Mouse (Mus musculus): Measurements from ENCODE around the gene Scpep1.

Scpep1 gene

GRCm38 (mm10) chr11:88970202-88970732 is 15.0 kb upstream of the Scpep1 start, which contains the start of gene Coil:
Gene Coil, plus strand, starts transcription at chr11:88970252.
- DNase-seq = no peak

- DNase-seq = no peak
Measured at GRCm38 (mm10) chr11:88966881-88967361, 11.7 kb upstream of the Scpep1 start, which contains the start of gene Elobl. Gene Elobl, minus strand, starts transcription at chr11:88966931.

- no peak for DNase-seq
Measured at GRCm38 (mm10) chr11:88958851-88959250, 3.6 kb upstream of the Scpep1 start.

GRCm38 (mm10) chr11:88954803-88955202 is 462 bp downstream of the Scpep1 start:
- no peak for DNase-seq

GRCm38 (mm10) chr11:88953582-88953981 is 1.7 kb downstream of the Scpep1 start:
- no peak for DNase-seq

- no peak for DNase-seq
Measured at GRCm38 (mm10) chr11:88952117-88952516, 3.1 kb downstream of the Scpep1 start.

GRCm38 (mm10) chr11:88951576-88951975 is 3.7 kb downstream of the Scpep1 start:
- DNase-seq = no peak

- DNase-seq = no peak
Measured at GRCm38 (mm10) chr11:88950640-88951250, 4.5 kb downstream of the Scpep1 start.

GRCm38 (mm10) chr11:88949802-88950639 is 5.2 kb downstream of the Scpep1 start:
- DNase-seq = no peak

GRCm38 (mm10) chr11:88948896-88949295 is 6.4 kb downstream of the Scpep1 start:
- DNase-seq = no peak

- DNase-seq = peak; percentile 50
Measured at GRCm38 (mm10) chr11:88945971-88946585, 9.2 kb downstream of the Scpep1 start.

GRCm38 (mm10) chr11:88941489-88941888 is 13.8 kb downstream of the Scpep1 start:
- DNase-seq = no peak

- DNase-seq = no peak
Measured at GRCm38 (mm10) chr11:88939634-88940033, 15.6 kb downstream of the Scpep1 start.

- no peak for DNase-seq
Measured at GRCm38 (mm10) chr11:88938770-88939169, 16.5 kb downstream of the Scpep1 start.

- no peak for DNase-seq
Measured at GRCm38 (mm10) chr11:88937886-88938285, 17.4 kb downstream of the Scpep1 start.

- DNase-seq = no peak
Measured at GRCm38 (mm10) chr11:88934089-88935000, 20.9 kb downstream of the Scpep1 start.

- DNase-seq = no peak
Measured at GRCm38 (mm10) chr11:88933030-88933429, 22.2 kb downstream of the Scpep1 start.

- DNase-seq = no peak
Measured at GRCm38 (mm10) chr11:88931692-88932530, 23.4 kb downstream of the Scpep1 start.

- no peak for DNase-seq
Measured at GRCm38 (mm10) chr11:88926566-88926965, 28.7 kb downstream of the Scpep1 start.

GRCm38 (mm10) chr11:88909388-88910036 is 45.8 kb downstream of the Scpep1 start:
- no peak for DNase-seq

Measured in cerebellum, adult 8-10 months (tissue).